Mouse (Mus musculus): ENCODE data around the gene Ddt. TPM values are rescaled to one million over a fixed set of nuclear protein-coding genes. Genes with fewer than 3 reads are reported as not detected.

The Ddt gene
- polyA plus RNA-seq, 2 experiments = 116 to 169 TPM

DNA sequence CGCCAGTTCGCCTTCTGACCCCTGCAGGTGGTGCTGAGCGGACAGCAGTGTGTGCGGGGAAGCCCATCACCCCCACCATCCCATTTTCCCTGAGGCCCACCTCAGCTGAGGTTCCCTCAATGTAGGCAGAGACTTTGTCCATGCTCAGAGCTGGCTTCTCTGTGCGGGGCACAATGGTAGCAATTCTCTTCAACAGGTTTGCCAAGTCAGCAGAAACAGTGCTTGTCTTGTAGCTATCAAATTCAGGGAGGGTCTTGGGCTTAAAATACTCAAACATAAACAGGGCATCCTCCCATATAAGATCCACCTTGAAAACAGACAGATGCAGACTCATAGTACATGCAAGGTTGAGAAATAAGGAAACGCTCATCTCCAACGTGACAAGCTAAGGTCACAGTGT lies 47.8 kb downstream of the Ddt start:
- DNase-seq (ENCODE audit: low read depth in 3 of 3, low spot score in 3 of 3) = no peak
- no peaks in the 10 kb centered on the region for H3K27me3 ChIP-seq (ENCODE audit: control insufficient read depth, insufficient read depth, low read length)
- no peak overlapping the region for H3K4me2 ChIP-seq (ENCODE audit: low read depth)
- no peaks in the 10 kb centered on the region for H3K9me3 ChIP-seq (ENCODE audit: control insufficient read depth, low read length)
- TF ChIP-seq EP300 (IDR thresholded peaks at IDR 0.05; ENCODE audit: low read depth) = no peak
- no peak for TF ChIP-seq CTCF (IDR thresholded peaks at IDR 0.05; ENCODE audit: low read depth)
- peaks cover 70% of the 10 kb centered on the region for H3K36me3 ChIP-seq (replicated peaks; ENCODE audit: control insufficient read depth, insufficient read depth, low read depth)
- H3K27ac ChIP-seq = no peak overlapping the region
- no peaks in the 10 kb centered on the region for H3K4me1 ChIP-seq (replicated peaks; ENCODE audit: control insufficient read depth in 2 of 2, insufficient read depth in 2 of 2, low read length in 1 of 2)
- WGBS (ENCODE audit: insufficient replicate concordance) = 90% methylated on average over 7 of the region's 7 CpGs
- no peak for ATAC-seq (ENCODE audit: insufficient read depth)
- no peak overlapping the region for H3K9ac ChIP-seq (replicated peaks)
- no peak overlapping the region for H3K4me3 ChIP-seq (ENCODE audit: insufficient read depth in 1 of 2, low read depth in 2 of 2, low read length in 2 of 2)

Other genes with a start within 250 kb of the Ddt start
- gene Lrrc75b, start 213.1 kb downstream of the Ddt start, polyA plus RNA-seq (2012; rRNA removed) = 0.04 TPM in 2 replicates
- gene Lrrc75b, start 213.1 kb downstream of the Ddt start, polyA plus RNA-seq (2014; fragmentation: Nextera tagmentation; extraction: Ambion mirVana) = not detected in 2 replicates
- 4.3 and 5.8 TPM in 2 replicates for gene Ggt1, start 211.8 kb downstream of the Ddt start, polyA plus RNA-seq (2012; rRNA removed)
- 5.2 and 6.6 TPM in 2 replicates for gene Ggt1, start 211.8 kb downstream of the Ddt start, polyA plus RNA-seq (2014; fragmentation: Nextera tagmentation; extraction: Ambion mirVana)
- 0.65 and 1.4 TPM in 2 replicates for gene Ggt5, start 184.1 kb downstream of the Ddt start, polyA plus RNA-seq (2012; rRNA removed)
- 0.27 and 0.57 TPM in 2 replicates for gene Ggt5, start 184.1 kb downstream of the Ddt start, polyA plus RNA-seq (2014; fragmentation: Nextera tagmentation; extraction: Ambion mirVana)
- gene Susd2, start 129.4 kb downstream of the Ddt start, polyA plus RNA-seq (2012; rRNA removed) = 0.84 and 1.2 TPM in 2 replicates
- gene Susd2, start 129.4 kb downstream of the Ddt start, polyA plus RNA-seq (2014; fragmentation: Nextera tagmentation; extraction: Ambion mirVana) = 1.0 and 1.6 TPM in 2 replicates
- gene Cabin1, start 9.1 kb downstream of the Ddt start, polyA plus RNA-seq (2012; rRNA removed) = 11.2 and 11.3 TPM in 2 replicates
- 12.0 and 13.7 TPM in 2 replicates for gene Cabin1, start 9.1 kb downstream of the Ddt start, polyA plus RNA-seq (2014; fragmentation: Nextera tagmentation; extraction: Ambion mirVana)
- 0.04 TPM in 1 of 2 replicates, not detected in the other for gene Gm20441, start 7.5 kb upstream of the Ddt start, polyA plus RNA-seq (2012; rRNA removed)
- not detected in 2 replicates for gene Gm20441, start 7.5 kb upstream of the Ddt start, polyA plus RNA-seq (2014; fragmentation: Nextera tagmentation; extraction: Ambion mirVana)
- 5.3 and 5.5 TPM in 2 replicates for gene Gstt3, start 8.0 kb upstream of the Ddt start, polyA plus RNA-seq (2012; rRNA removed)
- gene Gstt3, start 8.0 kb upstream of the Ddt start, polyA plus RNA-seq (2014; fragmentation: Nextera tagmentation; extraction: Ambion mirVana) = 9.4 and 12.0 TPM in 2 replicates
- gene Gstt1, start 25.2 kb upstream of the Ddt start, polyA plus RNA-seq (2012; rRNA removed) = 71.5 and 90.6 TPM in 2 replicates
- 68.8 and 75.7 TPM in 2 replicates for gene Gstt1, start 25.2 kb upstream of the Ddt start, polyA plus RNA-seq (2014; fragmentation: Nextera tagmentation; extraction: Ambion mirVana)
- not detected in 2 replicates for gene Gstt4, start 49.1 kb upstream of the Ddt start, polyA plus RNA-seq (2012; rRNA removed)
- gene Gstt4, start 49.1 kb upstream of the Ddt start, polyA plus RNA-seq (2014; fragmentation: Nextera tagmentation; extraction: Ambion mirVana) = 0.10 TPM in 1 of 2 replicates, not detected in the other
- 33.8 and 36.4 TPM in 2 replicates for gene Gstt2, start 64.0 kb upstream of the Ddt start, polyA plus RNA-seq (2012; rRNA removed)
- 42.7 and 43.7 TPM in 2 replicates for gene Gstt2, start 64.0 kb upstream of the Ddt start, polyA plus RNA-seq (2014; fragmentation: Nextera tagmentation; extraction: Ambion mirVana)
- 846 and 879 TPM in 2 replicates for gene Mif, start 86.8 kb upstream of the Ddt start, polyA plus RNA-seq (2012; rRNA removed)
- 746 and 755 TPM in 2 replicates for gene Mif, start 86.8 kb upstream of the Ddt start, polyA plus RNA-seq (2014; fragmentation: Nextera tagmentation; extraction: Ambion mirVana)
- 0.23 and 0.47 TPM in 2 replicates for gene Derl3, start 120.0 kb upstream of the Ddt start, polyA plus RNA-seq (2012; rRNA removed)
- gene Derl3, start 120.0 kb upstream of the Ddt start, polyA plus RNA-seq (2014; fragmentation: Nextera tagmentation; extraction: Ambion mirVana) = 0.18 TPM in 1 of 2 replicates, not detected in the other
- gene Smarcb1, start 148.2 kb upstream of the Ddt start, polyA plus RNA-seq (2012; rRNA removed) = 21.2 and 28.5 TPM in 2 replicates
- 47.7 and 55.3 TPM in 2 replicates for gene Smarcb1, start 148.2 kb upstream of the Ddt start, polyA plus RNA-seq (2014; fragmentation: Nextera tagmentation; extraction: Ambion mirVana)
- gene Chchd10, start 159.7 kb upstream of the Ddt start, polyA plus RNA-seq (2012; rRNA removed) = 55.8 and 72.9 TPM in 2 replicates
- gene Chchd10, start 159.7 kb upstream of the Ddt start, polyA plus RNA-seq (2014; fragmentation: Nextera tagmentation; extraction: Ambion mirVana) = 106 and 111 TPM in 2 replicates
- gene Mmp11, start 163.1 kb upstream of the Ddt start, polyA plus RNA-seq (2012; rRNA removed) = 1.3 and 1.5 TPM in 2 replicates
- gene Mmp11, start 163.1 kb upstream of the Ddt start, polyA plus RNA-seq (2014; fragmentation: Nextera tagmentation; extraction: Ambion mirVana) = 1.1 and 1.5 TPM in 2 replicates
- gene Gm867, start 167.3 kb upstream of the Ddt start, polyA plus RNA-seq (2012; rRNA removed) = 22.5 and 27.6 TPM in 2 replicates
- gene Gm867, start 167.3 kb upstream of the Ddt start, polyA plus RNA-seq (2014; fragmentation: Nextera tagmentation; extraction: Ambion mirVana) = 20.9 and 21.9 TPM in 2 replicates
- 0.85 and 2.1 TPM in 2 replicates for gene Vpreb3, start 169.6 kb upstream of the Ddt start, polyA plus RNA-seq (2012; rRNA removed)
- gene Vpreb3, start 169.6 kb upstream of the Ddt start, polyA plus RNA-seq (2014; fragmentation: Nextera tagmentation; extraction: Ambion mirVana) = 2.5 and 2.9 TPM in 2 replicates
- gene Gm5134, start 181.1 kb upstream of the Ddt start, polyA plus RNA-seq (2012; rRNA removed) = 0.08 and 0.10 TPM in 2 replicates
- 0.08 TPM in 1 of 2 replicates, not detected in the other for gene Gm5134, start 181.1 kb upstream of the Ddt start, polyA plus RNA-seq (2014; fragmentation: Nextera tagmentation; extraction: Ambion mirVana)

Data from liver, embryonic 14.5 days (tissue).